In genomic region chr2:168207883-168208282, GRCm38 (mm10) we compare ENCODE assay signal across 8 mouse cellular contexts. TPM values are rescaled to one million over a fixed set of nuclear protein-coding genes. Genes with fewer than 3 reads are reported as not detected.
DNase-seq lines count a peak whose midpoint lies in the region; ATAC-seq and TF ChIP-seq lines count a peak whose summit lies in the region.

No protein-coding gene starts in this region.

- peak overlapping the region; percentile 99 for H3K27ac ChIP-seq in heart, embryonic 15.5 days
- H3K27ac ChIP-seq in MEL (ENCODE audit: control insufficient read depth, low read depth, low read length): peak overlapping the region; percentile 54
- peak overlapping the region; percentile 99 for H3K27ac ChIP-seq in hindbrain, embryonic 13.5 days
- H3K27ac ChIP-seq in midbrain, embryonic 11.5 days (ENCODE audit: low read depth, low read length): peak overlapping the region; percentile 99; the same call in 1 of the 2 replicates

- no peak overlapping the region for H3K4me2 ChIP-seq in heart, embryonic 15.5 days
- H3K4me2 ChIP-seq in hindbrain, embryonic 13.5 days: peak overlapping the region; percentile 49
- H3K4me2 ChIP-seq in midbrain, embryonic 11.5 days: no peak overlapping the region

- intact Hi-C loops in heart, postnatal 14 days (cut with DNase I): loop anchor here (2.0 to 5.0 kb wide), 3 partner anchors 21 to 96 kb away; no protein-coding TSS in a partner anchor

- H3K36me3 ChIP-seq in heart, embryonic 15.5 days: peaks cover 36% of the 10 kb centered on the region
- H3K36me3 ChIP-seq in MEL (ENCODE audit: control insufficient read depth in 1 of 2, insufficient read depth in 2 of 2, low read length in 2 of 2): peaks cover 27 to 38% of the 10 kb centered on the region in 2 experiments
- H3K36me3 ChIP-seq in hindbrain, embryonic 13.5 days: peaks cover 45% of the 10 kb centered on the region
- peaks cover 16% of the 10 kb centered on the region; the same call in 1 of the 2 replicates for H3K36me3 ChIP-seq in midbrain, embryonic 11.5 days (ENCODE audit: control insufficient read depth, insufficient read depth, low read length)

- 90% methylated on average over 3 of the region's 3 CpGs for WGBS in heart, embryonic 15.5 days
- 92% methylated on average over 3 of the region's 3 CpGs for WGBS in hindbrain, embryonic 13.5 days
- 92% methylated on average over 3 of the region's 3 CpGs for WGBS in midbrain, embryonic 11.5 days

- no peak overlapping the region for H3K4me3 ChIP-seq in heart, embryonic 15.5 days
- H3K4me3 ChIP-seq in MEL (ENCODE audit: control insufficient read depth in 1 of 2, insufficient read depth in 1 of 2, low read depth in 2 of 2, low read length in 2 of 2): no peak overlapping the region
- H3K4me3 ChIP-seq in hindbrain, embryonic 13.5 days: no peak overlapping the region
- no peak overlapping the region for H3K4me3 ChIP-seq in midbrain, embryonic 11.5 days (ENCODE audit: low read depth, low read length)

- H3K27me3 ChIP-seq in heart, embryonic 15.5 days: no peaks in the 10 kb centered on the region
- H3K27me3 ChIP-seq in MEL (ENCODE audit: control insufficient read depth in 1 of 2, insufficient read depth in 2 of 2, low read length in 2 of 2): no peaks in the 10 kb centered on the region
- no peaks in the 10 kb centered on the region for H3K27me3 ChIP-seq in hindbrain, embryonic 13.5 days
- no peaks in the 10 kb centered on the region for H3K27me3 ChIP-seq in midbrain, embryonic 11.5 days (ENCODE audit: control insufficient read depth, insufficient read depth, low read length)

- H3K9ac ChIP-seq in heart, embryonic 15.5 days: no peak overlapping the region
- peak overlapping the region; percentile 99 for H3K9ac ChIP-seq in MEL (ENCODE audit: control insufficient read depth, low read depth, low read length, poor library complexity, severe bottlenecking)
- H3K9ac ChIP-seq in hindbrain, embryonic 13.5 days: no peak overlapping the region
- H3K9ac ChIP-seq in midbrain, embryonic 11.5 days (ENCODE audit: low read length): no peak overlapping the region

- peaks cover 35% of the 10 kb centered on the region for H3K79me2 ChIP-seq in MEL (ENCODE audit: control insufficient read depth, insufficient read depth, low read length, poor library complexity)

- no peak for TF ChIP-seq CTCF in MEL (IDR thresholded peaks at IDR 0.05 in 2 of 3, conservative IDR thresholded peaks at IDR 0.05 in 1 of 3; ENCODE audit: control insufficient read depth in 1 of 3, insufficient read depth in 1 of 3, low read depth in 2 of 3, low read length in 3 of 3, poor library complexity in 1 of 3, severe bottlenecking in 1 of 3)

- H3K9me3 ChIP-seq in heart, embryonic 15.5 days (replicated peaks): no peaks in the 10 kb centered on the region
- no peaks in the 10 kb centered on the region for H3K9me3 ChIP-seq in MEL (replicated peaks; ENCODE audit: insufficient read depth, low read length)
- H3K9me3 ChIP-seq in hindbrain, embryonic 13.5 days: no peaks in the 10 kb centered on the region
- no peaks in the 10 kb centered on the region; the same call in 1 of the 2 replicates for H3K9me3 ChIP-seq in midbrain, embryonic 11.5 days (ENCODE audit: control insufficient read depth, low read length)

- TF ChIP-seq POLR2A in MEL (IDR thresholded peaks at IDR 0.05; ENCODE audit: control insufficient read depth in 1 of 2, insufficient read depth in 1 of 2, low read depth in 1 of 2, low read length in 2 of 2, poor library complexity in 1 of 2): no peak

- TF ChIP-seq RAD21 in MEL (IDR thresholded peaks at IDR 0.05; ENCODE audit: low read depth, low read length): no peak

- peaks cover 14% of the 10 kb centered on the region for H3K4me1 ChIP-seq in heart, embryonic 15.5 days (replicated peaks)
- peaks cover 6 to 16% of the 10 kb centered on the region in 2 experiments for H3K4me1 ChIP-seq in MEL (ENCODE audit: control insufficient read depth in 1 of 2, insufficient read depth in 2 of 2, low read length in 2 of 2)
- H3K4me1 ChIP-seq in hindbrain, embryonic 13.5 days (replicated peaks): peaks cover 26% of the 10 kb centered on the region
- H3K4me1 ChIP-seq in midbrain, embryonic 11.5 days (ENCODE audit: control insufficient read depth, insufficient read depth, low read length): peaks cover 14% of the 10 kb centered on the region

- TF ChIP-seq EP300 in MEL (IDR thresholded peaks at IDR 0.05; ENCODE audit: low read depth in 1 of 2, low read length in 2 of 2): no peak

- ATAC-seq in heart, embryonic 15.5 days (replicated peaks; ENCODE audit: insufficient number of reproducible peaks, insufficient read depth, low FRiP score, low read depth): no peak
- no peak for ATAC-seq in hindbrain, embryonic 13.5 days (ENCODE audit: low FRiP score)
- ATAC-seq in midbrain, embryonic 11.5 days (ENCODE audit: low FRiP score): peak; percentile 1; the same call in 1 of the 2 replicates

- no peak for DNase-seq in heart, postnatal 14 days
- peak; percentile 28 for DNase-seq in MEL (ENCODE audit: low read depth, low spot score)
- no peak for DNase-seq in midbrain, embryonic 11.5 days (ENCODE audit: low spot score, missing footprints)
- DNase-seq in right cerebral cortex, postnatal 36 days (ENCODE audit: low spot score in 2 of 2): no peak
- no peak for DNase-seq in embryo, embryonic 10 days (ENCODE audit: low spot score)
- DNase-seq in frontal cortex, postnatal 36 days (ENCODE audit: low spot score in 2 of 2): no peak

TF ChIP-seq in MEL, 35 proteins besides CTCF, POLR2A, EP300 and RAD21:
- TF ChIP-seq CHD2 (IDR thresholded peaks at IDR 0.05; ENCODE audit: low read length) (no peak), UBTF (IDR thresholded peaks at IDR 0.05; ENCODE audit: borderline replicate concordance, insufficient read depth, low read depth, low read length) (no peak), MYB (IDR thresholded peaks at IDR 0.05; ENCODE audit: low read depth, low read length) (no peak), ZKSCAN1 (IDR thresholded peaks at IDR 0.05; ENCODE audit: low read depth, low read length) (no peak), GATA1 (IDR thresholded peaks at IDR 0.05; ENCODE audit: low read depth, low read length) (no peak), CHD1 (IDR thresholded peaks at IDR 0.05; ENCODE audit: low read depth, low read length) (no peak; the same call in 1 of the 2 replicates), POLR2AphosphoS2 (IDR thresholded peaks at IDR 0.05; ENCODE audit: low read length) (no peak), POLR2AphosphoS5 (IDR thresholded peaks at IDR 0.05; ENCODE audit: borderline replicate concordance, low read depth, low read length) (no peak), MAFK (IDR thresholded peaks at IDR 0.05; ENCODE audit: borderline replicate concordance, low read depth, low read length) (no peak), ZMIZ1 (IDR thresholded peaks at IDR 0.05; ENCODE audit: low read depth, low read length) (no peak)

RNA-seq across cellular contexts. Expression of gene Adnp, which starts 1.0 kb away (rescaled TPM):
- polyA plus RNA-seq in heart, embryonic 15.5 days (2015; fragmentation: Nextera tagmentation; extraction: Ambion mirVana): 6.6 and 7.8 TPM in 2 replicates
- total RNA-seq in heart, postnatal 14 days (2021): 10 to 100 TPM; 39.6 to 41.7 TPM
- total RNA-seq in MEL (2012; rRNA removed): 2.3 and 2.8 TPM in 2 replicates
- polyA plus RNA-seq in MEL (2012; ENCODE audit: insufficient read depth in 1 of 2, insufficient read length in 2 of 2, low read depth in 1 of 2, low replicate concordance in 2 of 2, missing spikeins in 1 of 2): 10 to 100 TPM; 11.9 to 29.4 TPM
- polyA plus RNA-seq in hindbrain, embryonic 13.5 days (2015; fragmentation: Nextera tagmentation; extraction: Ambion mirVana): 3.1 and 3.5 TPM in 2 replicates
- polyA plus RNA-seq in midbrain, embryonic 11.5 days (2014; fragmentation: Nextera tagmentation; extraction: Ambion mirVana): 6.0 and 9.7 TPM in 2 replicates

RNA-seq across cellular contexts. Expression of gene Gm20716, which starts 22.3 kb away (rescaled TPM):
- 10.9 and 14.2 TPM in 2 replicates for polyA plus RNA-seq in heart, embryonic 15.5 days (2015; fragmentation: Nextera tagmentation; extraction: Ambion mirVana)
- 10 to 100 TPM; 16.9 to 19.3 TPM for total RNA-seq in heart, postnatal 14 days (2021)
- 24.4 and 29.4 TPM in 2 replicates for total RNA-seq in MEL (2012; rRNA removed)
- polyA plus RNA-seq in MEL (2012; ENCODE audit: insufficient read depth in 1 of 2, insufficient read length in 2 of 2, low read depth in 1 of 2, low replicate concordance in 2 of 2, missing spikeins in 1 of 2): 10 to 100 TPM in 1 of 2 experiments, not detected in 1; 24.4 TPM
- 23.1 and 25.4 TPM in 2 replicates for polyA plus RNA-seq in hindbrain, embryonic 13.5 days (2015; fragmentation: Nextera tagmentation; extraction: Ambion mirVana)
- polyA plus RNA-seq in midbrain, embryonic 11.5 days (2014; fragmentation: Nextera tagmentation; extraction: Ambion mirVana): 23.8 and 24.6 TPM in 2 replicates

RNA-seq across cellular contexts. Expression of gene Dpm1, which starts 22.5 kb away (rescaled TPM):
- 69.3 and 96.2 TPM in 2 replicates for polyA plus RNA-seq in heart, embryonic 15.5 days (2015; fragmentation: Nextera tagmentation; extraction: Ambion mirVana)
- total RNA-seq in heart, postnatal 14 days (2021): 10 to 100 TPM; 66.1 to 73.9 TPM
- total RNA-seq in MEL (2012; rRNA removed): 35.4 and 49.0 TPM in 2 replicates
- 100 to 1,000 TPM in 1 of 2 experiments, 10 to 100 TPM in 1; 63.5 to 564 TPM for polyA plus RNA-seq in MEL (2012; ENCODE audit: insufficient read depth in 1 of 2, insufficient read length in 2 of 2, low read depth in 1 of 2, low replicate concordance in 2 of 2, missing spikeins in 1 of 2)
- 70.4 and 71.3 TPM in 2 replicates for polyA plus RNA-seq in hindbrain, embryonic 13.5 days (2015; fragmentation: Nextera tagmentation; extraction: Ambion mirVana)
- polyA plus RNA-seq in midbrain, embryonic 11.5 days (2014; fragmentation: Nextera tagmentation; extraction: Ambion mirVana): 75.4 and 92.2 TPM in 2 replicates

RNA-seq across cellular contexts. Expression of gene Mocs3, which starts 22.5 kb away (rescaled TPM):
- polyA plus RNA-seq in heart, embryonic 15.5 days (2015; fragmentation: Nextera tagmentation; extraction: Ambion mirVana): 4.2 and 5.7 TPM in 2 replicates
- total RNA-seq in heart, postnatal 14 days (2021): 1 to 10 TPM; 5.9 to 6.7 TPM
- total RNA-seq in MEL (2012; rRNA removed): 4.2 and 5.1 TPM in 2 replicates
- polyA plus RNA-seq in MEL (2012; ENCODE audit: insufficient read depth in 1 of 2, insufficient read length in 2 of 2, low read depth in 1 of 2, low replicate concordance in 2 of 2, missing spikeins in 1 of 2): 1 to 10 TPM in 1 of 2 experiments, not detected in 1; 2.9 TPM
- polyA plus RNA-seq in hindbrain, embryonic 13.5 days (2015; fragmentation: Nextera tagmentation; extraction: Ambion mirVana): 7.0 and 7.7 TPM in 2 replicates
- 8.0 TPM in 2 replicates for polyA plus RNA-seq in midbrain, embryonic 11.5 days (2014; fragmentation: Nextera tagmentation; extraction: Ambion mirVana)
